Mouse (Mus musculus) forebrain, embryonic 14.5 days (tissue): ENCODE data around the gene Vmn1r119. TPM values are rescaled to one million over a fixed set of nuclear protein-coding genes. Genes with fewer than 3 reads are reported as not detected.
"Not testable (repeated sequence)": the region's sequence is repeated elsewhere in the genome, so short reads cannot be mapped to it uniquely, and the experiment has no call there.

Source experiments
- ATAC-seq: fragments of 200-750 bp; cut with Nextera tagmentation; 2 replicates; pipeline ENCODE4 v1.8.0; 2017; ENCODE audit warnings: mild to moderate bottlenecking, moderate library complexity
- DNase-seq: peaks from one replicate; pipeline ENCODE4 v3.0.0-alpha.2; 2015; ENCODE audit warnings: low spot score
- H3K27ac ChIP-seq: fragments of 300-500 bp; sonication (generic); 2 replicates; pipeline ENCODE4 v1.5.1; 2014; ENCODE audit warnings: low read depth, mild to moderate bottlenecking, control low read depth, low read length, moderate library complexity
- H3K27me3 ChIP-seq: fragments of 300-500 bp; sonication (generic); replicated peaks from 2 replicates; pipeline ENCODE4 v1.6.1; 2014; ENCODE audit warnings: low read length, control low read depth, mixed read lengths; ENCODE audit not compliant: control insufficient read depth, insufficient read depth
- H3K36me3 ChIP-seq: fragments of 300-500 bp; sonication (generic); 2 replicates; pipeline ENCODE4 v1.6.1; 2014; ENCODE audit warnings: low read length, control low read depth; ENCODE audit not compliant: control insufficient read depth, insufficient read depth
- H3K4me1 ChIP-seq: fragments of 300-500 bp; sonication (generic); 2 replicates; pipeline ENCODE4 v1.6.1; 2014; ENCODE audit warnings: antibody characterized with exemption, low read length, control low read depth; ENCODE audit not compliant: control insufficient read depth, insufficient read depth
- H3K4me2 ChIP-seq: fragments of 300-500 bp; sonication (generic); 2 replicates; pipeline ENCODE4 v1.6.1; 2014; ENCODE audit warnings: mild to moderate bottlenecking, control low read depth, low read length
- H3K4me3 ChIP-seq: fragments of 300-500 bp; sonication (generic); 2 replicates; pipeline ENCODE4 v1.5.1; 2014; ENCODE audit warnings: low read depth, low read length, control low read depth
- H3K9ac ChIP-seq: fragments of 300-500 bp; sonication (generic); 2 replicates; pipeline ENCODE4 v1.6.1; 2014; ENCODE audit warnings: mild to moderate bottlenecking, low read length, control low read depth, moderate library complexity
- H3K9me3 ChIP-seq: fragments of 300-500 bp; sonication (generic); replicated peaks from 2 replicates; pipeline ENCODE4 v1.6.1; 2016; ENCODE audit warnings: low read length, control low read depth, mixed read lengths; ENCODE audit not compliant: control insufficient read depth
- WGBS: fragments of 180-500 bp; shearing (Covaris S2); extraction: QIAGEN DNeasy Blood & Tissue Kit; methylation state at CpG from one replicate; pipeline ENCODE4 v1.1.7; 2014; 5-methylcytosine and 5-hydroxymethylcytosine counted together
- polyA plus RNA-seq: library from polyadenylated mRNA; unstranded; fragments of >200 nt; fragmentation: Nextera tagmentation; extraction: Ambion mirVana; gene quantifications from 2 replicates; pipeline ENCODE4 v1.2.1, GENCODE M21; 2014

Vmn1r119 gene
- polyA plus RNA-seq = not detected in 2 replicates

- not testable (repeated sequence) for H3K27ac ChIP-seq, H3K9me3 ChIP-seq, H3K9ac ChIP-seq, H3K4me2 ChIP-seq, DNase-seq, H3K27me3 ChIP-seq, ATAC-seq, H3K4me3 ChIP-seq, H3K36me3 ChIP-seq, H3K4me1 ChIP-seq
- WGBS = no CpG with 5 or more reads among the region's 2 CpGs
Observed at GRCm38 (mm10) chr7:21012355-21012754, at the start of gene Vmn1r119. Gene Vmn1r119 (minus strand): TSS chr7:21012455.

DNA sequence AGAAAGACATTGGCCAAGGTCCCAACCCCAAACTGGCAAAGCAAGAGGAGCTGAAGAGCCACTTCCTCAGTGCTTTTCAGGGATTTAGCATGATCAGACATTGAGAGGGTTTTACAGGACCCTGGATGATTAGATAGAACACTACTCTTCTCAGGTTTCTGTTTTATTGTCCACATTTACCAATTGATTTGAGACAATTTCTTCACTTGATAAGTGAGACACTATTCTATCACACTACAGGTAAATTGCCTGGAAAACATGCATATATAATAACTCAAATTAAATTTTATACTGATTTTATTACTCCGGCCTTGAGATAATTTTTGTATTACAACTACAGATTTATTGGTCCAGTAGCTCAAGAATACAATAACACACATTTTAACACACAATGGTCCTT lies 41.4 kb upstream of the Vmn1r119 start, which contains the start of gene Vmn1r120:
Gene Vmn1r120, minus strand, starts transcription at position 101 of the 400 bp plus-strand sequence.
- not testable (repeated sequence) for H3K4me1 ChIP-seq, H3K4me3 ChIP-seq, H3K27me3 ChIP-seq, H3K9ac ChIP-seq, H3K36me3 ChIP-seq, ATAC-seq, DNase-seq, H3K4me2 ChIP-seq, H3K27ac ChIP-seq, H3K9me3 ChIP-seq
- WGBS = 88% methylated on average over 1 of the region's 1 CpGs

Other genes with a start within 250 kb of the Vmn1r119 start
- gene Vmn1r112, start 241.3 kb downstream of the Vmn1r119 start, polyA plus RNA-seq = not detected in 2 replicates
- not detected in 2 replicates for gene Vmn1r113, start 225.2 kb downstream of the Vmn1r119 start, polyA plus RNA-seq
- gene Vmn1r114, start 200.3 kb downstream of the Vmn1r119 start, polyA plus RNA-seq = not detected in 2 replicates
- not detected in 2 replicates for gene Vmn1r115, start 167.5 kb downstream of the Vmn1r119 start, polyA plus RNA-seq
- gene Vmn1r116, start 140.2 kb downstream of the Vmn1r119 start, polyA plus RNA-seq = not detected in 2 replicates
- gene Vmn1r117, start 128.3 kb downstream of the Vmn1r119 start, polyA plus RNA-seq = not detected in 2 replicates
- not detected in 2 replicates for gene Vmn1r118, start 100.1 kb downstream of the Vmn1r119 start, polyA plus RNA-seq
- not detected in 2 replicates for gene Vmn1r120, start 41.3 kb upstream of the Vmn1r119 start, polyA plus RNA-seq
- not detected in 2 replicates for gene Vmn1r121, start 86.1 kb upstream of the Vmn1r119 start, polyA plus RNA-seq
- not detected in 2 replicates for gene Vmn1r122, start 121.7 kb upstream of the Vmn1r119 start, polyA plus RNA-seq
- not detected in 2 replicates for gene Vmn1r123, start 149.7 kb upstream of the Vmn1r119 start, polyA plus RNA-seq
- not detected in 2 replicates for gene Gm5157, start 178.0 kb upstream of the Vmn1r119 start, polyA plus RNA-seq
- not detected in 2 replicates for gene Vmn1r124, start 248.2 kb upstream of the Vmn1r119 start, polyA plus RNA-seq